Mouse (Mus musculus): ENCODE results near the gene Prx. TPM values are rescaled to one million over a fixed set of nuclear protein-coding genes. Genes with fewer than 3 reads are reported as not detected.

Gene Prx
- polyA plus RNA-seq, 1 experiment: not detected

- peak overlapping the region; percentile 54 for H3K4me3 ChIP-seq (ENCODE audit: insufficient read depth, low read depth, low read length)
- TF ChIP-seq POLR2A (IDR thresholded peaks at IDR 0.05; ENCODE audit: insufficient read depth, low read depth, low read length): no peak; the same call in 1 of the 2 replicates
- peak; percentile 36; the same call in 1 of the 2 replicates for TF ChIP-seq CTCF (IDR thresholded peaks at IDR 0.05; ENCODE audit: insufficient read depth, low read depth, low read length)
- peaks cover 10% of the 10 kb centered on the region for H3K4me1 ChIP-seq (ENCODE audit: control insufficient read depth, insufficient read depth, low read length)
- WGBS: under 1% methylated on average over 54 of the region's 54 CpGs
- peak overlapping the region; percentile 17; the same call in 1 of the 2 replicates for H3K27ac ChIP-seq (ENCODE audit: insufficient read depth, low read depth, low read length)
Observed at GRCm38 (mm10) chr7:27507711-27508647, 8.9 kb downstream of the Prx start.

GRCm38 (mm10) chr7:27508648-27509005 lies 9.5 kb downstream of the Prx start:
- TF ChIP-seq POLR2A (IDR thresholded peaks at IDR 0.05; ENCODE audit: insufficient read depth, low read depth, low read length): no peak
- peak; percentile 35; the same call in 1 of the 2 replicates for TF ChIP-seq CTCF (IDR thresholded peaks at IDR 0.05; ENCODE audit: insufficient read depth, low read depth, low read length)
- Histone ChIP-seq H3K4me3 (ENCODE audit: insufficient read depth, low read depth, low read length) (no peak overlapping the region), H3K27ac (ENCODE audit: insufficient read depth, low read depth, low read length) (no peak overlapping the region), H3K4me1 (ENCODE audit: control insufficient read depth, insufficient read depth, low read length) (peaks cover 10% of the 10 kb centered on the region)
- WGBS: 26% methylated on average over 6 of the region's 6 CpGs

GRCm38 (mm10) chr7:27510809-27511208 lies 11.7 kb downstream of the Prx start:
- 80% methylated on average over 2 of the region's 2 CpGs for WGBS
- TF ChIP-seq CTCF (IDR thresholded peaks at IDR 0.05; ENCODE audit: insufficient read depth, low read depth, low read length) (no peak), POLR2A (IDR thresholded peaks at IDR 0.05; ENCODE audit: insufficient read depth, low read depth, low read length) (no peak)
- Histone ChIP-seq H3K4me3 (ENCODE audit: insufficient read depth, low read depth, low read length) (no peak overlapping the region), H3K4me1 (ENCODE audit: control insufficient read depth, insufficient read depth, low read length) (peaks cover 10% of the 10 kb centered on the region), H3K27ac (ENCODE audit: insufficient read depth, low read depth, low read length) (no peak overlapping the region)

- no peak overlapping the region for H3K4me3 ChIP-seq (ENCODE audit: insufficient read depth, low read depth, low read length)
- 86% methylated on average over 9 of the region's 9 CpGs for WGBS
- H3K4me1 ChIP-seq (ENCODE audit: control insufficient read depth, insufficient read depth, low read length): no peaks in the 10 kb centered on the region
- H3K27ac ChIP-seq (ENCODE audit: insufficient read depth, low read depth, low read length): no peak overlapping the region
- TF ChIP-seq CTCF (IDR thresholded peaks at IDR 0.05; ENCODE audit: insufficient read depth, low read depth, low read length) (no peak), POLR2A (IDR thresholded peaks at IDR 0.05; ENCODE audit: insufficient read depth, low read depth, low read length) (no peak)
Observed at GRCm38 (mm10) chr7:27514961-27515360, 15.8 kb downstream of the Prx start.

GRCm38 (mm10) chr7:27518314-27518713 lies 19.2 kb downstream of the Prx start:
- Histone ChIP-seq H3K4me3 (ENCODE audit: insufficient read depth, low read depth, low read length) (no peak overlapping the region), H3K4me1 (ENCODE audit: control insufficient read depth, insufficient read depth, low read length) (no peaks in the 10 kb centered on the region), H3K27ac (ENCODE audit: insufficient read depth, low read depth, low read length) (no peak overlapping the region)
- 85% methylated on average over 9 of the region's 9 CpGs for WGBS
- TF ChIP-seq CTCF (IDR thresholded peaks at IDR 0.05; ENCODE audit: insufficient read depth, low read depth, low read length) (no peak), POLR2A (IDR thresholded peaks at IDR 0.05; ENCODE audit: insufficient read depth, low read depth, low read length) (no peak)

GRCm38 (mm10) chr7:27520104-27520503 lies 21.0 kb downstream of the Prx start:
- H3K4me3 ChIP-seq (ENCODE audit: insufficient read depth, low read depth, low read length): no peak overlapping the region
- TF ChIP-seq POLR2A (IDR thresholded peaks at IDR 0.05; ENCODE audit: insufficient read depth, low read depth, low read length) (no peak), CTCF (IDR thresholded peaks at IDR 0.05; ENCODE audit: insufficient read depth, low read depth, low read length) (no peak)
- H3K4me1 ChIP-seq (ENCODE audit: control insufficient read depth, insufficient read depth, low read length): no peaks in the 10 kb centered on the region
- no peak overlapping the region for H3K27ac ChIP-seq (ENCODE audit: insufficient read depth, low read depth, low read length)

DNA sequence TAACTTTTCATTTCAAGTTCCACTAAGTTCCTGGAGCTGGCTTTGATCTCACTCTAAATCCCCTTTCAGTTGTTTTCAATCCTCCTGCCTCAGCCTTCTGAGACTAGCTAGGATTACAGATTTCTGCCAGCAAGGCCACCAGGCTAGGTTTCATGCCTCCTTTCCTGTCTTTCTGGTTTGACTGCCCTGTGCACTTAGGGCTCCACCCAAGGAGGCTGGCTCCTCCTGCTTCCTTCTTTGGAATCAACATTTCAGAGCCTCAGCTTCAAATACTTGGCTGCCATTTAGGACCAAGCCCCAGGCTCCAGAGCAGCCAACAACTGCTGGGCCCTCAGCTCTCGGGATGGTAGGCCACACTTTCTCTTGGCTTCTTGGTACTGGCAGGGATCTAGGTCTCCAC lies 21.5 kb downstream of the Prx start:
- 63% methylated on average over 1 of the region's 1 CpGs for WGBS
- no peak overlapping the region for H3K4me3 ChIP-seq (ENCODE audit: insufficient read depth, low read depth, low read length)
- H3K4me1 ChIP-seq (ENCODE audit: control insufficient read depth, insufficient read depth, low read length): no peaks in the 10 kb centered on the region
- TF ChIP-seq POLR2A (IDR thresholded peaks at IDR 0.05; ENCODE audit: insufficient read depth, low read depth, low read length) (no peak), CTCF (IDR thresholded peaks at IDR 0.05; ENCODE audit: insufficient read depth, low read depth, low read length) (no peak)
- no peak overlapping the region for H3K27ac ChIP-seq (ENCODE audit: insufficient read depth, low read depth, low read length)

DNA sequence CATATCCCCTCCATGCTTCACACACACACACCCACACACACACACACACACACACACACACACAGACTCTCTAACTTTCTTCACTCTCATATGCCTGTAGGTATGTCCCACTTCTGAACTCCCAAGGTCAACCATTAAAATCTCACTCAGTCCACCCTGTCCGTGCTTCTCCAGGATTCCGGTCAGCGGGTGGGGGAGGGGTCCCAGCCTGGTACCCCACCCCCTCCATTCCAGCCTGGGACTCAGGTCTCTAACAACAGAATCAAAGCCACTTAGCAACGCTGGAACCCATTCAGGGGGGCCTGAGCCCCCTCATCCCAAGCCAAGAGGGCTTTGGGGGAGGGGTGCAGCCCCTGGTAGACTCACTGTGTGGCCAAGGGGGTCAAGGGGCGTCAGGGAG lies 23.8 kb downstream of the Prx start, which contains the start of gene Hipk4:
Gene Hipk4, plus strand, starts transcription at position 301 of the 400 bp plus-strand sequence.
- WGBS: 58% methylated on average over 5 of the region's 5 CpGs
- Histone ChIP-seq H3K4me3 (ENCODE audit: insufficient read depth, low read depth, low read length) (no peak within 1 kb of the TSS), H3K27ac (ENCODE audit: insufficient read depth, low read depth, low read length) (no peak within 1 kb of the TSS), H3K4me1 (ENCODE audit: control insufficient read depth, insufficient read depth, low read length) (peaks cover 6% of the 10 kb centered on the region)
- TF ChIP-seq POLR2A (IDR thresholded peaks at IDR 0.05; ENCODE audit: insufficient read depth, low read depth, low read length): no peak
- no peak for TF ChIP-seq CTCF (IDR thresholded peaks at IDR 0.05; ENCODE audit: insufficient read depth, low read depth, low read length)

DNA sequence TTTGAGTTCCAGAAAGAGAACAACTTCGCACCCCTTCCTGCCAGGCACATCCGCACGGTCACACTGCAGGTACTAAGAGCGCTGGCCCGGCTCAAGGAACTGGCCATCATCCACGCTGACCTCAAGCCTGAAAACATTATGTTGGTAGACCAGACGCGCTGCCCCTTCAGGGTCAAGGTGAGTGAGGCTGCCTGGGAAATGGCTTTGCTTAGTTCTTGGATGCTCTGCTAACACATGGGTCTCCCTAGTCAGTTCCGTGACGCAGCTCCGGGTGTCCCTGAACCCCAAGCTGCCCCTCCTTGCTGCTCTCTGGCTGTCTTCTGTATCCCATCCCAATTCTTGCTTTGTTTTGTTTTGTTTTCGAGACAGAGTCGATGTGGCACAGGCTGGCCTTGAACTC lies 24.7 kb downstream of the Prx start:
- TF ChIP-seq POLR2A (IDR thresholded peaks at IDR 0.05; ENCODE audit: insufficient read depth, low read depth, low read length) (no peak), CTCF (IDR thresholded peaks at IDR 0.05; ENCODE audit: insufficient read depth, low read depth, low read length) (no peak)
- H3K4me3 ChIP-seq (ENCODE audit: insufficient read depth, low read depth, low read length): no peak overlapping the region
- peaks cover 6% of the 10 kb centered on the region for H3K4me1 ChIP-seq (ENCODE audit: control insufficient read depth, insufficient read depth, low read length)
- H3K27ac ChIP-seq (ENCODE audit: insufficient read depth, low read depth, low read length): no peak overlapping the region
- WGBS: 96% methylated on average over 13 of the region's 13 CpGs
